Mouse (Mus musculus): ENCODE data around the gene Nfyb.

DNA sequence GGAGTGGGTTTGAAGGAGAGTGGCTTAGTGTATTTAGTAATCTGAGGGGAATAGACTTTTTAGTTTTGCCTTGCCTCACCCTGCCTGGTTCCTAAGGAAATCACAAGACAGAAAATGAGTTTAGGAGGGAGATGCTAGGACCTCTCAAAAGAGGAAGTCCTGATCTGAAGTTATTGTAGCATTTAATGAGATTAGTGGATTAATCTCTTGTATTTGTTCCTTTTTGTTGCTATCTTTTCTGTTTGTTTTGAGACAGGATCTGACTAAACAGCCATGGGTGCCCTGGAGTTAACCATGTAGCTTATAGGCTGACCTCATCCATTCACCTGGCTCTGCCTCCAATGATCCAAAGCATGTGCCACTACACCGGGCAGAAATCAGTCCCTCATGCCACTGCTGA lies 21.4 kb downstream of the Nfyb start:
- no peak for TF ChIP-seq CTCF (IDR thresholded peaks at IDR 0.05; ENCODE audit: extremely low read depth, insufficient read depth, low read length)
- TF ChIP-seq POLR2A (IDR thresholded peaks at IDR 0.05; ENCODE audit: extremely low read depth, insufficient read depth, low read length), result no peak
